Mouse (Mus musculus) liver, embryonic 14.5 days (tissue): ENCODE data around the gene Dpf2. TPM values are rescaled to one million over a fixed set of nuclear protein-coding genes. Genes with fewer than 3 reads are reported as not detected.

ENCODE experiments used
- ATAC-seq: fragments of 200-750 bp; cut with Nextera tagmentation; 2 replicates; pipeline ENCODE4 v1.8.0; 2017; ENCODE audit warnings: moderate number of reproducible peaks, mild to moderate bottlenecking, moderate library complexity; ENCODE audit not compliant: insufficient read depth
- DNase-seq, 3 experiments: peaks; one replicate each; pipeline ENCODE4 v3.0.0-alpha.2; 2012 to 2013; ENCODE audit warnings: low read depth in 3 of 3, low spot score in 3 of 3
- H3K27ac ChIP-seq: fragments of 300-500 bp; sonication (generic); 2 replicates; pipeline ENCODE4 v1.5.1; 2014; ENCODE audit warnings: moderate library complexity, mild to moderate bottlenecking, control low read depth, inconsistent platforms
- H3K27me3 ChIP-seq: fragments of 300-500 bp; sonication (generic); 2 replicates; pipeline ENCODE4 v1.6.1; 2014; ENCODE audit warnings: mild to moderate bottlenecking, low read length, moderate library complexity; ENCODE audit not compliant: control insufficient read depth, insufficient read depth
- H3K36me3 ChIP-seq: fragments of 300-500 bp; sonication (generic); replicated peaks from 2 replicates; pipeline ENCODE4 v1.6.1; 2014; ENCODE audit warnings: low read depth; ENCODE audit not compliant: control insufficient read depth, insufficient read depth
- H3K4me1 ChIP-seq, 2 experiments: fragments of 200-500 bp in 1 of 2; fragments of 300-500 bp in 1 of 2; sonication (generic) in 1 of 2; replicated peaks; 2 replicates each; pipeline ENCODE4 v1.6.1; 2012 to 2014; ENCODE audit warnings: antibody characterized with exemption in 1 of 2, inconsistent platforms in 1 of 2, low read length in 1 of 2; ENCODE audit not compliant: control insufficient read depth in 2 of 2, insufficient read depth in 2 of 2
- H3K4me2 ChIP-seq: fragments of 300-500 bp; sonication (generic); 2 replicates; pipeline ENCODE4 v1.6.1; 2014; ENCODE audit warnings: low read depth, mild to moderate bottlenecking, control low read depth, moderate library complexity
- H3K4me3 ChIP-seq, 2 experiments: fragments of 200-500 bp in 1 of 2; fragments of 300-500 bp in 1 of 2; sonication (generic) in 1 of 2; 2 replicates each; pipeline ENCODE4 v1.5.1; 2012 to 2014; ENCODE audit warnings: low read depth in 2 of 2, low read length in 2 of 2, mild to moderate bottlenecking in 2 of 2, control low read depth in 1 of 2, inconsistent platforms in 1 of 2, moderate library complexity in 1 of 2; ENCODE audit not compliant: insufficient read depth in 1 of 2
- H3K9ac ChIP-seq: fragments of 300-500 bp; sonication (generic); replicated peaks from 2 replicates; pipeline ENCODE4 v1.6.1; 2014; ENCODE audit warnings: mild to moderate bottlenecking, control low read depth, moderate library complexity
- H3K9me3 ChIP-seq: fragments of 300-500 bp; sonication (generic); 2 replicates; pipeline ENCODE4 v1.6.1; 2016; ENCODE audit warnings: low read length, mixed read lengths; ENCODE audit not compliant: control insufficient read depth
- CTCF ChIP-seq: IDR thresholded peaks from 2 replicates; pipeline ENCODE4 v1.5.1; 2016; ENCODE audit warnings: antibody characterized with exemption, low read depth, control low read depth
- EP300 ChIP-seq: IDR thresholded peaks from 2 replicates; pipeline ENCODE4 v1.6.1; 2016; ENCODE audit warnings: antibody characterized with exemption, low read depth
- WGBS: fragments of 180-500 bp; shearing (Covaris S2); extraction: QIAGEN DNeasy Blood & Tissue Kit; methylation state at CpG from one replicate; pipeline ENCODE4 v1.1.7; 2014; ENCODE audit not compliant: insufficient replicate concordance; 5-methylcytosine and 5-hydroxymethylcytosine counted together
- polyA plus RNA-seq, 2 experiments: library from polyadenylated mRNA; depleted of rRNA in 1 of 2; stranded (reverse) in 1 of 2; unstranded in 1 of 2; fragments of >200 nt; fragmentation: Nextera tagmentation in 1 of 2; extraction: Ambion mirVana in 1 of 2; gene quantifications; 2 replicates each; pipeline versions ENCODE4 v1.2.1 to v1.2.3; 2012 to 2014

Dpf2 gene
- polyA plus RNA-seq, 2 experiments: 35.3 to 45.1 TPM

- no peaks in the 10 kb centered on the region for H3K27me3 ChIP-seq
- no peaks in the 10 kb centered on the region for H3K9me3 ChIP-seq
- 47% methylated on average over 7 of the region's 7 CpGs for WGBS
- H3K4me3 ChIP-seq: peak overlapping the region; percentile 35 to 38
- no peak overlapping the region for H3K27ac ChIP-seq
- TF ChIP-seq CTCF: no peak
- TF ChIP-seq EP300: no peak
- peaks cover 11 to 28% of the 10 kb centered on the region in 2 experiments for H3K4me1 ChIP-seq
- DNase-seq (no peak), ATAC-seq (no peak)
- no peaks in the 10 kb centered on the region for H3K36me3 ChIP-seq
- H3K9ac ChIP-seq: peak overlapping the region; percentile 5; the same call in 1 of the 2 replicates
- H3K4me2 ChIP-seq: peak overlapping the region; percentile 32
These were observed 34.5 kb downstream of the Dpf2 start for GRCm38 (mm10) chr19:5878362-5878722.

- TF ChIP-seq EP300: no peak
- peak; percentile 89 for TF ChIP-seq CTCF
- peak within 1 kb of the TSS; percentile 32 for H3K4me2 ChIP-seq
- peaks cover 13 to 28% of the 10 kb centered on the region in 2 experiments for H3K4me1 ChIP-seq
- H3K4me3 ChIP-seq: peak within 1 kb of the TSS; percentile 35 to 38
- no peaks in the 10 kb centered on the region for H3K36me3 ChIP-seq
- H3K9me3 ChIP-seq: no peaks in the 10 kb centered on the region
- no peaks in the 10 kb centered on the region for H3K27me3 ChIP-seq
- ATAC-seq (peak; percentile 34; the same call in 1 of the 2 replicates), DNase-seq (peak in 1 of 3 experiments; percentile 31)
- WGBS: 27% methylated on average over 15 of the region's 15 CpGs
- peak within 1 kb of the TSS; percentile 48 for H3K27ac ChIP-seq
- peak within 1 kb of the TSS; percentile 5 for H3K9ac ChIP-seq
These were observed 35.0 kb downstream of the Dpf2 start, which contains the start of gene Slc25a45 for GRCm38 (mm10) chr19:5877618-5878361. Gene Slc25a45, plus strand, starts transcription at chr19:5877808.

- H3K9me3 ChIP-seq: no peaks in the 10 kb centered on the region
- under 1% methylated on average over 37 of the region's 37 CpGs for WGBS
- H3K4me3 ChIP-seq: peak within 1 kb of the TSS; percentile 69 to 89
- peak within 1 kb of the TSS; percentile 88 for H3K4me2 ChIP-seq
- H3K27ac ChIP-seq: peak within 1 kb of the TSS; percentile 24
- H3K4me1 ChIP-seq: peaks cover 10 to 31% of the 10 kb centered on the region in 2 experiments
- H3K9ac ChIP-seq: peak within 1 kb of the TSS; percentile 70
- H3K27me3 ChIP-seq: no peaks in the 10 kb centered on the region
- H3K36me3 ChIP-seq: no peaks in the 10 kb centered on the region
- DNase-seq (peak; percentile 83 to 84 (median 83)), ATAC-seq (peak; percentile 80)
- TF ChIP-seq EP300 (no peak), CTCF (no peak)
These were observed 37.8 kb downstream of the Dpf2 start, which contains the start of gene Frmd8 for GRCm38 (mm10) chr19:5874969-5875480. Gene Frmd8, minus strand, starts transcription at chr19:5875274.

GRCm38 (mm10) chr19:5874391-5874968 lies 38.3 kb downstream of the Dpf2 start:
- no peaks in the 10 kb centered on the region for H3K27me3 ChIP-seq
- H3K4me3 ChIP-seq: peak overlapping the region; percentile 69 to 89
- no peak for TF ChIP-seq CTCF
- TF ChIP-seq EP300: no peak
- ATAC-seq (no peak), DNase-seq (no peak)
- WGBS: 7% methylated on average over 13 of the region's 13 CpGs
- no peaks in the 10 kb centered on the region for H3K36me3 ChIP-seq
- H3K27ac ChIP-seq: peak overlapping the region; percentile 21
- H3K9ac ChIP-seq: peak overlapping the region; percentile 70
- H3K4me2 ChIP-seq: peak overlapping the region; percentile 88
- H3K4me1 ChIP-seq: peaks cover 10 to 31% of the 10 kb centered on the region in 2 experiments
- H3K9me3 ChIP-seq: no peaks in the 10 kb centered on the region

GRCm38 (mm10) chr19:5872931-5873556 lies 39.8 kb downstream of the Dpf2 start:
- H3K27me3 ChIP-seq: no peaks in the 10 kb centered on the region
- H3K36me3 ChIP-seq: no peaks in the 10 kb centered on the region; the same call in 1 of the 2 replicates
- H3K27ac ChIP-seq: no peak overlapping the region
- no peak overlapping the region for H3K9ac ChIP-seq
- H3K4me3 ChIP-seq: no peak overlapping the region
- peaks cover 10 to 29% of the 10 kb centered on the region in 2 experiments for H3K4me1 ChIP-seq
- no peak for TF ChIP-seq EP300
- TF ChIP-seq CTCF: no peak
- no peak overlapping the region; the same call in 1 of the 2 replicates for H3K4me2 ChIP-seq
- no peak for ATAC-seq
- no peaks in the 10 kb centered on the region for H3K9me3 ChIP-seq
- 45% methylated on average over 19 of the region's 19 CpGs for WGBS
- no peak for DNase-seq
